Mouse (Mus musculus): Measurements from ENCODE around the gene Cdc42bpg. TPM values are rescaled to one million over a fixed set of nuclear protein-coding genes. Genes with fewer than 3 reads are reported as not detected.

Gene Cdc42bpg
- polyA plus RNA-seq, 1 experiment from 2014 or later, result 1.6 TPM

DNA sequence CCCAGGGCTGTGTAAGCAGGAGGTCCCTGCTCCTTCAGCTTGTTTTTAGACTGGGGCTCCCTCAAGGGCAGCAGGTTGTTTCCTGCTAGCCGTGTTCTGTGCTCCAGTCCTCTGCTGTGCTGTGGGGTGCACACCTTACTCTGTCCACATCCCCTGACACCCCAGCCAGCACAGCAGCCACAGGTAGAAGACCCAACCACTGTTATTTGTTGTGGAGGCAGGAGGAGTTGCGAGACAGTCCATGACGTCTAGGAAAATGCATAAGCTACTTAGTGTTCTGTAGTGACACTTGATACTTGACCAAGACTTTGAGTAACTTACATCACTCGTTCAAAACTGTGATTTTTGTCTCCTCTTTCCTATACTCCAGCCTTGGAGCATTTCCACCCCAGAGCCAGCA is 7.3 kb upstream of the Cdc42bpg start:
- no peak overlapping the region for H3K9ac ChIP-seq (ENCODE audit: low read depth, low read length)
- no peak for DNase-seq (ENCODE audit: low spot score)
- H3K27ac ChIP-seq (replicated peaks; ENCODE audit: low read depth, low read length), result no peak overlapping the region
- no peak overlapping the region for H3K4me2 ChIP-seq (ENCODE audit: low read depth, low read length)
- no peak for ATAC-seq (ENCODE audit: low read depth)
- WGBS, result 68% methylated on average over 4 of the region's 4 CpGs
- H3K4me1 ChIP-seq (ENCODE audit: control insufficient read depth, insufficient read depth, low read length), result 0 out of 2 replicates have a peak, but pooled peaks cover 4% of the 10 kb centered on the region
- H3K4me3 ChIP-seq (ENCODE audit: low read depth, low read length), result no peak overlapping the region
- H3K9me3 ChIP-seq (ENCODE audit: control insufficient read depth, low read length), result no peaks in the 10 kb centered on the region
- H3K27me3 ChIP-seq (replicated peaks; ENCODE audit: control insufficient read depth, insufficient read depth, low read length), result no peaks in the 10 kb centered on the region
- H3K36me3 ChIP-seq (ENCODE audit: control insufficient read depth, insufficient read depth, low read length), result peaks cover 59% of the 10 kb centered on the region

DNA sequence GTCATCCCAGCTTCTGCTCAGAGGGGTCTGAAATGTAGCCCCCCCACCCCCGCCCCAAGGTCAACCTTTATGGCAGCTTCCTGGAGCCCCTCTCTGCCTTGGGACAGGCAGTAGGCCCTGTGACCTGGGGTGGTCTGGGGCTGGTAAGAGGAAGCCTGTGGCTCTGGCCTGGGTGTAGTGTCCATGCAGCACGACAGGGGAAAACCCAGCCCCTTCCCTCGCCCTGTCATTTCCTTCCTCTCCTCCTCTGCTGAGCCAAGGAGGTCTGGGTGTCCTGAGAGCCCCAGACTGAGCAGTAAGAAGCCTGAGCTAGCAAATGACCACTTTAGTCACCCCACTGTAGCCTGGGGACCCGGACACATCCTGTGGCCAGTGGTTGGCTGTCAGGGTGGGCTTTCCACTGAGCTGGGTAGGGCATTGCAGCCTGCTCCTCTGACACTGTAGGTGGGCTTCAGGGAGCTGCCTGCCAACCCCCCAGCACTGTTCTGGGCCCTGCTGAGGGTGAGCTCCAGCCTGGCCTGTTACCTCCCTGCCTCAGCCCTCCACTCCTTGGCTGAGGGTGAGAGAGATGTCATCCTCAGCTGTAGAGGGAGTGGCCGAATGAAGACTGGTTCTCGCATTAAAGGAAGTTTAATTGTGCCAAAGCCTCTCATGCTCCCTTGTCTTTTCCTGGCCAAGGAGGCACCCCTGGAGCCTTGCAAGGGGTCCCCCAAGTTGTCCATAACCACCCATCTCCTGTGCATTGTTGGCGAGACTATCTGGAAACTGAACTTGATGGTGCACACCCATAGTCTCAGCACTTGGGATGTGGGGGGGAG is 6.6 kb upstream of the Cdc42bpg start:
- Histone ChIP-seq H3K36me3 (ENCODE audit: control insufficient read depth, insufficient read depth, low read length) (peaks cover 53% of the 10 kb centered on the region), H3K27me3 (replicated peaks; ENCODE audit: control insufficient read depth, insufficient read depth, low read length) (no peaks in the 10 kb centered on the region), H3K9me3 (ENCODE audit: control insufficient read depth, low read length) (no peaks in the 10 kb centered on the region), H3K27ac (replicated peaks; ENCODE audit: low read depth, low read length) (peak overlapping the region; percentile 44; the same call in 1 of the 2 replicates), H3K4me2 (ENCODE audit: low read depth, low read length) (no peak overlapping the region), H3K4me3 (ENCODE audit: low read depth, low read length) (no peak overlapping the region), H3K9ac (ENCODE audit: low read depth, low read length) (no peak overlapping the region), H3K4me1 (ENCODE audit: control insufficient read depth, insufficient read depth, low read length) (0 out of 2 replicates have a peak, but pooled peaks cover 4% of the 10 kb centered on the region)
- ATAC-seq (ENCODE audit: low read depth), result no peak
- DNase-seq (ENCODE audit: low spot score), result no peak
- 92% methylated on average over 5 of the region's 7 CpGs for WGBS

DNA sequence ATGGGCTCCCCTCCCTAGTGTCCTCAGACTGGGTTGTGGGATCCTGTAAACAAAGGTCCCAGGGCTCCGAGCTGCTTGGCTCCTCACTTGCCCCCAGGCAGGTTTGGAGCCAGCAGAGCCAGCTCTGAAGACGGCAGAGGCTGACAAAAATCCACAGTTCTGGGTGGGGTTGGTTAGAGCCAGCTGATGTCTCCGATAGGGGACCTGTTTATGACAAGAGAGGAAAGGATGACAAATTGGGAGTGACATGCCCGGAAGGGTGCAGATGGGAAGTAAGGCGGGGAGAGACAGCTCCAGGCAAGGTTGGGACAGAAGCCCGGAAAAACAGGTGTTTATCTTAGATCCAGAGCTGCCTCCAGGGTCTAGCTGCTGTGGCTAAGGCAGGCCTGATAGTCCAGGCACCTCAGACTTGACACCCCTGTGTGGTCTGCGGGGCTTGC is 5.8 kb upstream of the Cdc42bpg start:
- Histone ChIP-seq H3K4me1 (ENCODE audit: control insufficient read depth, insufficient read depth, low read length) (0 out of 2 replicates have a peak, but pooled peaks cover 4% of the 10 kb centered on the region), H3K27ac (replicated peaks; ENCODE audit: low read depth, low read length) (no peak overlapping the region; the same call in 1 of the 2 replicates), H3K4me2 (ENCODE audit: low read depth, low read length) (no peak overlapping the region), H3K27me3 (replicated peaks; ENCODE audit: control insufficient read depth, insufficient read depth, low read length) (no peaks in the 10 kb centered on the region), H3K4me3 (ENCODE audit: low read depth, low read length) (no peak overlapping the region), H3K36me3 (ENCODE audit: control insufficient read depth, insufficient read depth, low read length) (peaks cover 45% of the 10 kb centered on the region), H3K9me3 (ENCODE audit: control insufficient read depth, low read length) (no peaks in the 10 kb centered on the region), H3K9ac (ENCODE audit: low read depth, low read length) (no peak overlapping the region)
- DNase-seq (ENCODE audit: low spot score), result no peak
- 59% methylated on average over 7 of the region's 7 CpGs for WGBS
- ATAC-seq (ENCODE audit: low read depth), result no peak

DNA sequence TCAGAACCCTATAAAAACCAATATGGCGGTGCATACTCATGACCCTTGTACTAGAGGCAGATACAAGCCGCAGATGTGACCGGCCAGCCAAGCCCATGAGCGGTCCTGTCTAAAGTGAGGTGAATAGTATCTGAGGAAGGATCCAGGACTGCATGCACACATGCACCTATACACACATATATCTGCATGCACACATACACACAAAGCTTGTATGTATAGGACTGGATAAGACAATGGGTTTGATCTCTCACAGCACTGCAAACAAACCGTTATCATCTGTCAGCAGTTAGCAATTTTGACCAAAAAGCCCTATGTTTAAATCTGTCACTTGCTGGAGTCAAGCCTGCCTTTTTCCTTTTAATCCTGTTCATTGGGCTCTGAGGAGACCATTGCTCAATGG is 4.1 kb upstream of the Cdc42bpg start:
- WGBS, result 89% methylated on average over 5 of the region's 5 CpGs

DNA sequence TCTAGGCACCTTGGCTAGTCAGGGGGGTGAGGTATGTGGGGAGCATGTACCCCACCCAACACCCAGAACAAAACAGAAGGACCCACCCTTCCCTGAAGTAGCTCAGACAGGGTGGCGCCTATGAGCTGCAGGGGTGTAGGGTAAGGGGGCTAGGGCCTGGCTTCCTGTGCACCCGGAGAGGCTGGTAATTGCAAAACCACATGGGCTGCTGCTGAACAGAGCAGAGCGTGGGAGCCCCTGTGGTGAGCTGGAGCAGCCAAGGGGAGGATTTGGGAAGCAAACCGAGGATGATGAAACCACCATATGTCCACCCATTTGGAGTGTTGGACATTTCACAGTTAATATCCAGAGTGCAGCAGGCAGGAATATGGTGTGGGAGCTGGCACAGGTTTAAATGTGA is 3.7 kb upstream of the Cdc42bpg start:
- peak overlapping the region; percentile 30; the same call in 1 of the 2 replicates for H3K27ac ChIP-seq (replicated peaks; ENCODE audit: low read depth, low read length)
- no peak overlapping the region for H3K9ac ChIP-seq (ENCODE audit: low read depth, low read length)
- 0 out of 2 replicates have a peak, but pooled peaks cover 4% of the 10 kb centered on the region for H3K4me1 ChIP-seq (ENCODE audit: control insufficient read depth, insufficient read depth, low read length)
- DNase-seq (ENCODE audit: low spot score), result peak; percentile 50
- WGBS, result 37% methylated on average over 4 of the region's 4 CpGs
- H3K27me3 ChIP-seq (replicated peaks; ENCODE audit: control insufficient read depth, insufficient read depth, low read length), result no peaks in the 10 kb centered on the region
- H3K36me3 ChIP-seq (ENCODE audit: control insufficient read depth, insufficient read depth, low read length), result peaks cover 25% of the 10 kb centered on the region
- H3K9me3 ChIP-seq (ENCODE audit: control insufficient read depth, low read length), result no peaks in the 10 kb centered on the region
- H3K4me2 ChIP-seq (ENCODE audit: low read depth, low read length), result no peak overlapping the region
- H3K4me3 ChIP-seq (ENCODE audit: low read depth, low read length), result no peak overlapping the region
- 0 out of 2 replicates have a peak, but pooled peaks have one; percentile 10 for ATAC-seq (ENCODE audit: low read depth)

More for the DNA sequence above, 4.1 kb upstream of the Cdc42bpg start:
- H3K4me3 ChIP-seq (ENCODE audit: low read depth, low read length), result no peak overlapping the region
- H3K4me2 ChIP-seq (ENCODE audit: low read depth, low read length), result no peak overlapping the region
- DNase-seq (ENCODE audit: low spot score), result no peak
- peaks cover 29% of the 10 kb centered on the region for H3K36me3 ChIP-seq (ENCODE audit: control insufficient read depth, insufficient read depth, low read length)
- 0 out of 2 replicates have a peak, but pooled peaks cover 4% of the 10 kb centered on the region for H3K4me1 ChIP-seq (ENCODE audit: control insufficient read depth, insufficient read depth, low read length)
- H3K27ac ChIP-seq (replicated peaks; ENCODE audit: low read depth, low read length), result peak overlapping the region; percentile 30; the same call in 1 of the 2 replicates
- no peak for ATAC-seq (ENCODE audit: low read depth)
- H3K9ac ChIP-seq (ENCODE audit: low read depth, low read length), result no peak overlapping the region
- H3K27me3 ChIP-seq (replicated peaks; ENCODE audit: control insufficient read depth, insufficient read depth, low read length), result no peaks in the 10 kb centered on the region
- no peaks in the 10 kb centered on the region for H3K9me3 ChIP-seq (ENCODE audit: control insufficient read depth, low read length)

DNA sequence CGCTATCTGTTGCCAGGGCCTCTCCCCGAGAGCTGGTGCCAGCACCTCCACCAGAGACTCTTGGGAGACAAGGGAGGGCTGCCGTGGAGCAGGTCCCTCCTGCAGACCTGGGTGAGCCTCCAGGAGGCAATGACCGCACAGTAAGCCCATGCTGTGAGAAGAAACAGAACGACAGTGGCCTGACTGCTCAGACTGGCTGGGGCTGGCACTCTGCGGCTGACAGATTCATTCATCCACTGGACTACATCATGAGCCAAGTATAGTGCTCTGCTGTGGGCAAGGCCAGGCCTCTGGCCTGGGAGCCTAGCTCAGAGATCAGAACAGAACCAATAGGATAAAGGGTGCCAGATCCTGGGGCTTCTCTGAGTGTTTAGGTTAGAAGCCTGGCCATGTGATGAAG is 2.4 kb upstream of the Cdc42bpg start:
- Histone ChIP-seq H3K36me3 (ENCODE audit: control insufficient read depth, insufficient read depth, low read length) (peaks cover 12% of the 10 kb centered on the region), H3K9ac (ENCODE audit: low read depth, low read length) (no peak overlapping the region), H3K4me3 (ENCODE audit: low read depth, low read length) (no peak overlapping the region), H3K9me3 (ENCODE audit: control insufficient read depth, low read length) (no peaks in the 10 kb centered on the region), H3K27me3 (replicated peaks; ENCODE audit: control insufficient read depth, insufficient read depth, low read length) (no peaks in the 10 kb centered on the region), H3K4me1 (ENCODE audit: control insufficient read depth, insufficient read depth, low read length) (0 out of 2 replicates have a peak, but pooled peaks cover 4% of the 10 kb centered on the region), H3K4me2 (ENCODE audit: low read depth, low read length) (no peak overlapping the region), H3K27ac (replicated peaks; ENCODE audit: low read depth, low read length) (no peak overlapping the region)
- DNase-seq (ENCODE audit: low spot score), result no peak
- no peak for ATAC-seq (ENCODE audit: low read depth)
- WGBS, result 79% methylated on average over 6 of the region's 6 CpGs

DNA sequence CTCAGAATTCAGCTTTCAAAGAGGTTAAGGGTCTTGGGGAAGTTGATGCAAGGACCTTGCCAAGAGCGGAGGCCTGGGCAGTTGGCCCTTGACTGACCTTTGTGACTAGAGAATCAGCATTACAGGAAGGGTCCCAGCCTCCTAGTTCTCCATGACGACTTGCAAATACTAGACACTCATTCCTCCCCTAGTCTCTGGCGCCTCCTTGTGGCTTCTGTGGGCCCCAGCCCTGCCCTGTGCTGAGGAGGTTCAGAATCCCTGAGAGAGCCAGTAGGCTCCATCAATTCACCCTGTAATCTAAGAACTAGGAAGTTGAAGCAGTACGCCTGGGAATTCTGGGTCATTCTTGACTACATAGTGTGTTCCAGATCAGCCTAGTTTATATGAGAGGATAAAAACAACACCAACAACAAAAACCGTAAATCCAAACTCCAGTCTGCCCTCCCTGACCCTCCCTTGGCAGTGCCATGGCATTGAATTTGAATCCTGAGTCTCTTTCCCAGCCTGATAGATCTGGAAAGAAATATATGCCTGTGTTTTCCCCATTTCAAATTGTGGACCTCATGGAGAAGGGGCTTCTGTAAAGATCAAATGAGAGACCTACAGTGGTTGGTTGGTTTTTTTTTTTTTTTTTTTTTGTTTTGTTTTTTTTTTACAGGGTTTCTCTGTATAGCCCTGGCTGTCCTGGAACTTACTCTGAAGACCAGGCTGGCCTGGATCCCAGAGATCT is 1.3 kb upstream of the Cdc42bpg start:
- H3K4me1 ChIP-seq (ENCODE audit: control insufficient read depth, insufficient read depth, low read length), result 0 out of 2 replicates have a peak, but pooled peaks cover 4% of the 10 kb centered on the region
- H3K9ac ChIP-seq (ENCODE audit: low read depth, low read length), result no peak overlapping the region
- H3K4me3 ChIP-seq (ENCODE audit: low read depth, low read length), result no peak overlapping the region
- WGBS, result 22% methylated on average over 5 of the region's 5 CpGs
- ATAC-seq (ENCODE audit: low read depth), result peak; percentile 37
- no peaks in the 10 kb centered on the region for H3K9me3 ChIP-seq (ENCODE audit: control insufficient read depth, low read length)
- peak; percentile 87 for DNase-seq (ENCODE audit: low spot score)
- 0 out of 2 replicates have a peak overlapping the region, but pooled peaks have one; percentile 74 for H3K27ac ChIP-seq (replicated peaks; ENCODE audit: low read depth, low read length)
- H3K27me3 ChIP-seq (replicated peaks; ENCODE audit: control insufficient read depth, insufficient read depth, low read length), result no peaks in the 10 kb centered on the region
- H3K4me2 ChIP-seq (ENCODE audit: low read depth, low read length), result no peak overlapping the region
- H3K36me3 ChIP-seq (ENCODE audit: control insufficient read depth, insufficient read depth, low read length), result peaks cover 5% of the 10 kb centered on the region; the same call in 1 of the 2 replicates

DNA sequence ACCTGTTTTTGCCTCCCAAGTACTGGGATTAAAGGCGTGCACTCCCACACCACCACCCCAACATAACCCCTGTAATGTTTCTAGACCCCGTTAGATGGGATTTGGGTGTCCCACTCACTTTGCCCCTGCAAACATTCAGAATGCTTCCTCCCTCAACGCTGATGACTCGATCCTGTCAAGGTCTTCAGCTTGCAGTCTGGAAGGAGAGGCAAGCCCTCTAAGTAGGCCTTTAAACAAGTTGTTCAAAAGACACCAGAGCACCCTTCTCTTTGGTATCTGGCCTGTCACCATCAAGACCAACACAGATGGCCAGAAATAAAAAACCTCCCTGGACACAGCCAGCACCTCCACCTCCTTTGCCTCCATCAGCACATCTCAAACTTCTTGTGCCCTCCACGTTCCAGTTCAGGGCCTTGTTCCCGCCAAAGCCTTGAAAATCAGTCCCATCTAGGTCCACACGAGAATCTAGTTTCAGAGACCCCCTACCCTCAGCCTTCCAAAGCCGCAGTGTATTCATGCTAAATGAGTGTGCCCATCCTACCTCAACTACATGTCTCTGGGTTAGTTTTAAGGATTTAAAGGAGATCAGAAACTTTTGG is 640 bp upstream of the Cdc42bpg start:
- Histone ChIP-seq H3K4me3 (ENCODE audit: low read depth, low read length) (peak overlapping the region; percentile 58), H3K27me3 (replicated peaks; ENCODE audit: control insufficient read depth, insufficient read depth, low read length) (no peaks in the 10 kb centered on the region), H3K9me3 (ENCODE audit: control insufficient read depth, low read length) (no peaks in the 10 kb centered on the region), H3K36me3 (ENCODE audit: control insufficient read depth, insufficient read depth, low read length) (peaks cover 7% of the 10 kb centered on the region; the same call in 1 of the 2 replicates), H3K4me2 (ENCODE audit: low read depth, low read length) (peak overlapping the region; percentile 57), H3K27ac (replicated peaks; ENCODE audit: low read depth, low read length) (peak overlapping the region; percentile 74), H3K9ac (ENCODE audit: low read depth, low read length) (peak overlapping the region; percentile 74), H3K4me1 (ENCODE audit: control insufficient read depth, insufficient read depth, low read length) (0 out of 2 replicates have a peak, but pooled peaks cover 4% of the 10 kb centered on the region)
- WGBS, result 55% methylated on average over 8 of the region's 8 CpGs
- DNase-seq (ENCODE audit: low spot score), result no peak
- ATAC-seq (ENCODE audit: low read depth), result no peak

Data from embryonic facial prominence, embryonic 14.5 days (tissue).